Mouse (Mus musculus): Measurements from ENCODE around the gene Cldn3. TPM values are rescaled to one million over a fixed set of nuclear protein-coding genes. Genes with fewer than 3 reads are reported as not detected.
A peak's percentile ranks its signal among the peaks of the same experiment; 100 is the strongest.

The Cldn3 gene
- polyA plus RNA-seq, 1 experiment from 2014 or later = 3.4 TPM

GRCm38 (mm10) chr5:134986298-134987268 lies 569 bp downstream of the Cldn3 start:
- peaks cover 10% of the 10 kb centered on the region for H3K4me1 ChIP-seq (ENCODE audit: control insufficient read depth, insufficient read depth, low read length)
- peaks cover 51% of the 10 kb centered on the region for H3K27me3 ChIP-seq (ENCODE audit: control insufficient read depth, insufficient read depth, low read length)
- no peaks in the 10 kb centered on the region for H3K36me3 ChIP-seq (ENCODE audit: control insufficient read depth, insufficient read depth, low read length)
- peak overlapping the region; percentile 20 for H3K4me3 ChIP-seq (ENCODE audit: low read depth, low read length)
- ATAC-seq (ENCODE audit: insufficient number of reproducible peaks, low FRiP score, low TSS enrichment, low read depth) (no peak), DNase-seq (ENCODE audit: low spot score) (peak; percentile 51)
- H3K27ac ChIP-seq (replicated peaks; ENCODE audit: low read depth, low read length) = no peak overlapping the region
- H3K4me2 ChIP-seq (ENCODE audit: low read depth, severe bottlenecking) = peak overlapping the region; percentile 34
- no peaks in the 10 kb centered on the region for H3K9me3 ChIP-seq (ENCODE audit: control insufficient read depth, low read length)
- H3K9ac ChIP-seq (ENCODE audit: low read length) = no peak overlapping the region; the same call in 1 of the 2 replicates
- 6% methylated on average over 79 of the region's 79 CpGs for WGBS

GRCm38 (mm10) chr5:134989166-134989565 lies 3.2 kb downstream of the Cldn3 start:
- ATAC-seq (ENCODE audit: insufficient number of reproducible peaks, low FRiP score, low TSS enrichment, low read depth) (no peak), DNase-seq (ENCODE audit: low spot score) (no peak)
- WGBS = 54% methylated on average over 11 of the region's 11 CpGs

GRCm38 (mm10) chr5:134989741-134990140 lies 3.7 kb downstream of the Cldn3 start:
- Histone ChIP-seq H3K27me3 (ENCODE audit: control insufficient read depth, insufficient read depth, low read length) (peaks cover 40% of the 10 kb centered on the region), H3K27ac (replicated peaks; ENCODE audit: low read depth, low read length) (no peak overlapping the region), H3K9me3 (ENCODE audit: control insufficient read depth, low read length) (no peaks in the 10 kb centered on the region), H3K4me1 (ENCODE audit: control insufficient read depth, insufficient read depth, low read length) (peaks cover 10% of the 10 kb centered on the region), H3K4me3 (ENCODE audit: low read depth, low read length) (no peak overlapping the region), H3K9ac (ENCODE audit: low read length) (no peak overlapping the region), H3K36me3 (ENCODE audit: control insufficient read depth, insufficient read depth, low read length) (no peaks in the 10 kb centered on the region), H3K4me2 (ENCODE audit: low read depth, severe bottlenecking) (no peak overlapping the region)
- ATAC-seq (ENCODE audit: insufficient number of reproducible peaks, low FRiP score, low TSS enrichment, low read depth) (no peak), DNase-seq (ENCODE audit: low spot score) (no peak)
- WGBS = 52% methylated on average over 6 of the region's 6 CpGs

More at GRCm38 (mm10) chr5:134989166-134989565, 3.2 kb downstream of the Cldn3 start:
- no peak overlapping the region for H3K9ac ChIP-seq (ENCODE audit: low read length)
- peaks cover 46% of the 10 kb centered on the region for H3K27me3 ChIP-seq (ENCODE audit: control insufficient read depth, insufficient read depth, low read length)
- no peak overlapping the region for H3K27ac ChIP-seq (replicated peaks; ENCODE audit: low read depth, low read length)
- H3K4me2 ChIP-seq (ENCODE audit: low read depth, severe bottlenecking) = no peak overlapping the region
- no peaks in the 10 kb centered on the region for H3K9me3 ChIP-seq (ENCODE audit: control insufficient read depth, low read length)
- H3K4me1 ChIP-seq (ENCODE audit: control insufficient read depth, insufficient read depth, low read length) = peaks cover 10% of the 10 kb centered on the region
- H3K36me3 ChIP-seq (ENCODE audit: control insufficient read depth, insufficient read depth, low read length) = no peaks in the 10 kb centered on the region
- no peak overlapping the region for H3K4me3 ChIP-seq (ENCODE audit: low read depth, low read length)

GRCm38 (mm10) chr5:134992566-134992965 lies 6.6 kb downstream of the Cldn3 start:
- 89% methylated on average over 5 of the region's 5 CpGs for WGBS
- no peak for ATAC-seq (ENCODE audit: insufficient number of reproducible peaks, low FRiP score, low TSS enrichment, low read depth)
- H3K9me3 ChIP-seq (ENCODE audit: control insufficient read depth, low read length) = no peaks in the 10 kb centered on the region
- no peak for DNase-seq (ENCODE audit: low spot score)
- H3K36me3 ChIP-seq (ENCODE audit: control insufficient read depth, insufficient read depth, low read length) = no peaks in the 10 kb centered on the region
- H3K4me2 ChIP-seq (ENCODE audit: low read depth, severe bottlenecking) = no peak overlapping the region
- H3K9ac ChIP-seq (ENCODE audit: low read length) = no peak overlapping the region
- no peaks in the 10 kb centered on the region for H3K4me1 ChIP-seq (ENCODE audit: control insufficient read depth, insufficient read depth, low read length)
- no peak overlapping the region for H3K4me3 ChIP-seq (ENCODE audit: low read depth, low read length)
- no peak overlapping the region for H3K27ac ChIP-seq (replicated peaks; ENCODE audit: low read depth, low read length)
- peaks cover 12% of the 10 kb centered on the region for H3K27me3 ChIP-seq (ENCODE audit: control insufficient read depth, insufficient read depth, low read length)

GRCm38 (mm10) chr5:134998359-134998758 lies 12.3 kb downstream of the Cldn3 start:
- H3K4me1 ChIP-seq (ENCODE audit: control insufficient read depth, insufficient read depth, low read length) = peaks cover 12% of the 10 kb centered on the region
- no peak overlapping the region for H3K4me2 ChIP-seq (ENCODE audit: low read depth, severe bottlenecking)
- no peaks in the 10 kb centered on the region for H3K27me3 ChIP-seq (ENCODE audit: control insufficient read depth, insufficient read depth, low read length)
- H3K4me3 ChIP-seq (ENCODE audit: low read depth, low read length) = no peak overlapping the region
- no peak overlapping the region for H3K27ac ChIP-seq (replicated peaks; ENCODE audit: low read depth, low read length)
- H3K9me3 ChIP-seq (ENCODE audit: control insufficient read depth, low read length) = no peaks in the 10 kb centered on the region
- no peak overlapping the region for H3K9ac ChIP-seq (ENCODE audit: low read length)
- WGBS = 67% methylated on average over 6 of the region's 6 CpGs
- H3K36me3 ChIP-seq (ENCODE audit: control insufficient read depth, insufficient read depth, low read length) = no peaks in the 10 kb centered on the region
- ATAC-seq (ENCODE audit: insufficient number of reproducible peaks, low FRiP score, low TSS enrichment, low read depth) = no peak
- no peak for DNase-seq (ENCODE audit: low spot score)

- H3K27ac ChIP-seq (replicated peaks; ENCODE audit: low read depth, low read length) = no peak overlapping the region
- no peaks in the 10 kb centered on the region for H3K36me3 ChIP-seq (ENCODE audit: control insufficient read depth, insufficient read depth, low read length)
- ATAC-seq (ENCODE audit: insufficient number of reproducible peaks, low FRiP score, low TSS enrichment, low read depth) = no peak
- no peak overlapping the region for H3K4me3 ChIP-seq (ENCODE audit: low read depth, low read length)
- H3K9ac ChIP-seq (ENCODE audit: low read length) = no peak overlapping the region
- no peaks in the 10 kb centered on the region for H3K9me3 ChIP-seq (ENCODE audit: control insufficient read depth, low read length)
- no peaks in the 10 kb centered on the region for H3K27me3 ChIP-seq (ENCODE audit: control insufficient read depth, insufficient read depth, low read length)
- no peak overlapping the region for H3K4me2 ChIP-seq (ENCODE audit: low read depth, severe bottlenecking)
- no peak for DNase-seq (ENCODE audit: low spot score)
- peaks cover 12% of the 10 kb centered on the region for H3K4me1 ChIP-seq (ENCODE audit: control insufficient read depth, insufficient read depth, low read length)
- WGBS = 94% methylated on average over 4 of the region's 4 CpGs
These were observed 13.8 kb downstream of the Cldn3 start for GRCm38 (mm10) chr5:134999797-135000196.

- Histone ChIP-seq H3K27ac (replicated peaks; ENCODE audit: low read depth, low read length) (0 out of 2 replicates have a peak overlapping the region, but pooled peaks have one; percentile 21), H3K9me3 (ENCODE audit: control insufficient read depth, low read length) (no peaks in the 10 kb centered on the region), H3K4me3 (ENCODE audit: low read depth, low read length) (no peak overlapping the region), H3K4me1 (ENCODE audit: control insufficient read depth, insufficient read depth, low read length) (peaks cover 12% of the 10 kb centered on the region), H3K4me2 (ENCODE audit: low read depth, severe bottlenecking) (0 out of 2 replicates have a peak overlapping the region, but pooled peaks have one; percentile 20), H3K27me3 (ENCODE audit: control insufficient read depth, insufficient read depth, low read length) (no peaks in the 10 kb centered on the region), H3K9ac (ENCODE audit: low read length) (no peak overlapping the region), H3K36me3 (ENCODE audit: control insufficient read depth, insufficient read depth, low read length) (no peaks in the 10 kb centered on the region)
- 53% methylated on average over 16 of the region's 16 CpGs for WGBS
- DNase-seq (ENCODE audit: low spot score) (no peak), ATAC-seq (ENCODE audit: insufficient number of reproducible peaks, low FRiP score, low TSS enrichment, low read depth) (no peak)
These were observed 14.7 kb downstream of the Cldn3 start for GRCm38 (mm10) chr5:135000751-135001150.

GRCm38 (mm10) chr5:135001309-135001708 lies 15.3 kb downstream of the Cldn3 start:
- DNase-seq (ENCODE audit: low spot score) (peak; percentile 79), ATAC-seq (ENCODE audit: insufficient number of reproducible peaks, low FRiP score, low TSS enrichment, low read depth) (peak; percentile 54; the same call in 1 of the 2 replicates)
- Histone ChIP-seq H3K27ac (replicated peaks; ENCODE audit: low read depth, low read length) (no peak overlapping the region), H3K9ac (ENCODE audit: low read length) (no peak overlapping the region), H3K27me3 (ENCODE audit: control insufficient read depth, insufficient read depth, low read length) (no peaks in the 10 kb centered on the region), H3K4me2 (ENCODE audit: low read depth, severe bottlenecking) (peak overlapping the region; percentile 20; the same call in 1 of the 2 replicates), H3K4me3 (ENCODE audit: low read depth, low read length) (no peak overlapping the region), H3K36me3 (ENCODE audit: control insufficient read depth, insufficient read depth, low read length) (no peaks in the 10 kb centered on the region), H3K4me1 (ENCODE audit: control insufficient read depth, insufficient read depth, low read length) (peaks cover 12% of the 10 kb centered on the region), H3K9me3 (ENCODE audit: control insufficient read depth, low read length) (no peaks in the 10 kb centered on the region)
- under 1% methylated on average over 14 of the region's 14 CpGs for WGBS

All from limb, embryonic 11.5 days (tissue).